Mouse (Mus musculus) kidney, postnatal 36 days (tissue): Measurements from ENCODE around the gene Pdlim5.
"Not testable (repeated sequence)": the region's sequence is repeated elsewhere in the genome, so short reads cannot be mapped to it uniquely, and the experiment has no call there.

Experiments
- DNase-seq, 2 experiments: peaks; one replicate each; pipeline ENCODE4 v3.0.0; 2021 to 2022; ENCODE audit warnings: mixed read lengths in 2 of 2

The Pdlim5 gene

GRCm38 (mm10) chr3:142252086-142252485 is 143.4 kb downstream of the Pdlim5 start:
- no peak for DNase-seq

- no peak for DNase-seq
These were observed 146.0 kb downstream of the Pdlim5 start for GRCm38 (mm10) chr3:142249458-142249857.

GRCm38 (mm10) chr3:142243263-142243662 is 152.2 kb downstream of the Pdlim5 start:
- no peak for DNase-seq

DNA sequence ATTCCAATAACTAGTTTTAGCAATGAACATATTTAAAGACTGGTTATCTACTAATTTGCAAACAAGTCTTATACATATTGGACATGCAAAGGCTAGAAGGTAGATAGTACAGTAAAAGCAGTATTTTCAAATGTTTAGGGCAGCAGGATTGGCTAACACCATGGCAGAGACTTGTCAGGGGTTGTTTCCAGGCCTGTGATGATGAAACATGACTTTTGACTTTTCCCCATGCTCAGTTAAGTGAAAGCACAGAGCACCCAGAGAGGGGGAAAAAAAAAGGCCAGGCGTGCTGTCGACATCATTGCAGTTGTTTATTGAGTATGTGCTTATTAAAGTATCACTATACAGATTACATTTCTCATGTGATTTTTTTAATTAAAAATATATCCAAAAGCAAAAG is 156.2 kb downstream of the Pdlim5 start:
- DNase-seq, result no peak

DNA sequence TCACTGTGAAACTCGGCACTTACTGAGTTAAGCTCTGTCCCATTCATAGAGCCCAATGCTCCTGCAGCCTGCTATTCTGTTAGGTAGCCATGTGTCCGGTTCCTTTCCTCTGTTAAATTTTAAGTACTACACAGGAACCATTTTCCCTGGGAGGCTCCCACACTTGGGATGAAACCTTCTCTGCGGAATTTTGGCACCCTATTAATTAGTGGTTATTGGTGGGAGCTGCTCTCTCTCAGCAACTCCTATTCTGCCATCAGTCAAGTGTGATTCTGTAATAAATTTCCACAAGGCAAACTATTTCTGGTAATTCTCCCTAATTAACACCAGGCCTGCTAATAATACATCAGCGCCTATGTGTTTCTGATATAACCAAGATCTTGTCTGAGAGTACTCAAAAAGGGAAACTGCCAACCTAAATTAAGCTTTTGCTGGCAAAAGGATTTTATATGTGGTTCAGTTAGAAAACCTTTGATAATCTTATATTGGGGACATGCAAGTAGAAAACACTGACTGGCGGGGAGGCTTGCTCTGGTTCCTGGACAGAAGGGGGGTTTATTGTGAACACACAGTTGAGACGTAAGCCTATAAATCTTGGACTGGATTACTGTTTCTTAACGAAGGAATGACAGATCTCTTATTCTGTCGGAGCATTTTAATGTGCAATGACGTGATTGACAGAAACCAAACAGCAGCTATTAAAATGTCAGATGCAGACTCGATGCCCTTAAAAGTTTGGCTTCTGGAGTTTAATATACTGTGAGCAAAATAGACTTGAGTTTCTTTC is 157.0 kb downstream of the Pdlim5 start:
- no peak for DNase-seq

- no peak for DNase-seq
These were observed 157.9 kb downstream of the Pdlim5 start for GRCm38 (mm10) chr3:142237621-142238020.

DNA sequence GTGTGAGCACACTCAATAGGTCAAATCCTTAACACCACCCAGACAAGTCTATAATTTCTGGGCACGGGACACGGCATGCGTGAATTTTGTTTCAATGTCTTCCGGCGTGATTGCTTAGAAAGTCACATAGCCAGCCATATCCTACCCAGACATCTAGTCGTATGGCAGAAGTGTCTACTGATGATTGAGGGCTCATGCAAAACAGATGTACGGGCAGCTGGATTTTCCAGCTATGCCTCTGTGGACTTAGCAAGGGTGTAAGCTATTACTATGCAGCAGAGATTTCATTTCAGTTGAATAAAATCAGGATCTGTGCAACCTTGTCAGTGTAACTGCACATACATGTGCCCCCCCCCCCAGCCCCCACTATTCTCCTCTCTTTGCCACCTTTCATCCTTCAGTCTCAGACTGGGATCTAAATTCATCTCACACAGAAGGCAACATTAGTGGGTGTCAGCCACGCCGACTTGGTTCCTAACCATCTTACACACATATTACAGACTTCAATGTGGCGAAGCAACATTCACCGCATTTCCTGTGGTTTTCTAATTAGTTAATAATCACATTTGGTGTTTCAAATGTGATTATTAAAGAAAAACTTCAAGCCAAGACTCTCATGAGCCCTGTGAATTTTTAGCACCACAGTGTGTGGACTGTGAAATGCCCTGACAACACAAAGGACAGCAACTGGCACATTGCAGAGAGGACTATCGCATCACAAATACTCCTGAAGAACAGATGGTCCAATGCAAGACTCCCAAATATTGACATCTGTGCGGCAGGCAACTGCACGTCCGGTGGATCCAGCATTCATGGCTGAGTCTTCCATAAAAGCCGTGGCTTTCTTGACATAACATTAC is 161.7 kb downstream of the Pdlim5 start:
- DNase-seq, result no peak

GRCm38 (mm10) chr3:142228665-142229064 is 166.8 kb downstream of the Pdlim5 start:
- DNase-seq, result no peak

GRCm38 (mm10) chr3:142222471-142223103 is 172.9 kb downstream of the Pdlim5 start:
- no peak for DNase-seq

DNA sequence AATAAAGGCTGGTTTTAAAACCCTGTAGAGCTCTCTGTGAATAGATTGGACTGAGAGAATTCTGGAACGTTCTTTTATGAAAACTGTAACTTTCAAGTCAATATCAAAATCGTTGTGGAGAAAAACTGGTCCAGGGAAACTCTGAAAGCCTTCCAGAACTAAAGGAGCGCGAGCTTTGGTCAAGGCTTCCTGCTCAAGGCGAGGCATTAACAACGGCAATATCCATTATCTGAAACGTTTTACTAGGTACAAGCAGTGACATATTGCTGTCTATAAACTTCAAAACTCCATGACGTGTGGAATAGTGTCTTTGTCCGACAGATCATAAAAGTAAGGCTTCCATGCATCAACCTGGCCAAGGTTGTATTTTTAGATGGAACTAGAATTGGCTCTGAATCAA is 175.6 kb downstream of the Pdlim5 start:
- no peak for DNase-seq

DNA sequence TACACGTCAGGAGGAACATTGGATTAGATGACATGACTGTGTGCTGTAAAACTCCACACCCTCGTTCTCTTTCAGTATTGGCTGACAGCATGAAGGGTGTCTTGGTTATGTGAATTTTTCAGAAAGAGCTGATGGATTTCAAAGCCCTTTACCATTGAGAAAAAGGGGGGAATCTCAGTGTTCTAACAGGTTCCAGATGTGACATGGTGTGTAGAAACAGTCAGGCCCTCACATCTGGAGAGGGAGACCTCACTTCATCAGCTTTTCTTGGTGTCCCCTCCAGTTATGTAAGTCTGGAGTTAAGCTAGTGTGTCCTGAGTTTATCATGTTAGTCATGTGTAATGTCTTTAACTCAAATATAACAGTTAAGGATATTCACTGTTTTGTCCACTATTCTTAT is 182.7 kb downstream of the Pdlim5 start:
- no peak for DNase-seq

DNA sequence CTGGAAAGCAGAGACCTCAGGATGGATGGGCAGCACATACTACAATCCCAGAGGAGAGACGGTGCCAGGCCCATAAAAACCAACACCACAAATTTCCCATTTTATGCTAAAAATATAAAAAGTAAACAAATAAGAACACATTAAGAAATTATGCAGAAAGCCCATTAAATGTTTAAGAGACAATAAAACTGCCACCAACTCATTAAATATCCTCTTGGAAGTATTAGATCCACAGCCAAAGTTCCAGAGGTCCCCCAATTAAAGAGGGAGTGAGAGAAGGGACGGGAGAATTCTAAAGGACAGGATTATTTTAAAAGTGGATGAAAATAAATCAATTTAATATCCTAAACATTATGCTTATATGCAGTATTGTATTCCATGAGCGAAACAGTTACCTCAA is 183.3 kb downstream of the Pdlim5 start:
- no peak for DNase-seq

- DNase-seq, result no peak
These were observed 185.5 kb downstream of the Pdlim5 start for GRCm38 (mm10) chr3:142209981-142210380.

GRCm38 (mm10) chr3:142209057-142209456 is 186.4 kb downstream of the Pdlim5 start:
- DNase-seq, result no peak

- no peak for DNase-seq
These were observed 188.0 kb downstream of the Pdlim5 start for GRCm38 (mm10) chr3:142207488-142207887.

DNA sequence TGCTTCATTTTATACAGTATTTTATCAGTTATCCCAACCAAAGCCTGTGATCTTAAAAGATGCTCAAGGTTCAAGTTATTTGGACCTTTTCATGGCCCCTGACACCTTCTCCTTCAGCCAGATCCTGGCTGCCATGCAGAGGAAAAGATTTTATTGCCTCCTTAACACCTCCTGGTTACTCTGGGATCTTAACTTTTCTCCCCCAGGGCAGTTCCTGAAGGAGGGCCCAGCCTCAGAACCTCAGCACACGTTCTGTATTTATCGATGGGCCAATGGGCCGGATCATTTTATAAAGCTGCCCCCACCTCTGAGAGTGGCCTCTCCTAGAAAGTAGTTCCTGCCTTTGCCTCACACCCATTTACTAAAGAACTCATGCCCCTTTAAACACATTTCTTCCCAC is 189.2 kb downstream of the Pdlim5 start:
- DNase-seq, result no peak

GRCm38 (mm10) chr3:142196142-142196541 is 199.4 kb downstream of the Pdlim5 start:
- DNase-seq, result peak in 1 of 2 experiments; percentile 7

- DNase-seq, result not testable (repeated sequence)
These were observed 203.9 kb downstream of the Pdlim5 start for GRCm38 (mm10) chr3:142191627-142192026.
